Mouse (Mus musculus) hindbrain, embryonic 10.5 days (tissue): ENCODE results near the gene Bcl11a. TPM values are rescaled to one million over a fixed set of nuclear protein-coding genes. Genes with fewer than 3 reads are reported as not detected.
A peak's percentile ranks its signal among the peaks of the same experiment; 100 is the strongest.

Source experiments
- DNase-seq: peaks from one replicate; pipeline ENCODE4 v3.0.0-alpha.2; 2017; ENCODE audit warnings: low spot score
- H3K27ac ChIP-seq: fragments of 300-500 bp; sonication (generic); 2 replicates; pipeline ENCODE4 v1.5.1; 2016; ENCODE audit warnings: mild to moderate bottlenecking, moderate library complexity
- H3K27me3 ChIP-seq: fragments of 300-500 bp; sonication (generic); 2 replicates; pipeline ENCODE4 v1.6.1; 2016; ENCODE audit warnings: mild to moderate bottlenecking; ENCODE audit not compliant: poor library complexity, insufficient read depth, severe bottlenecking
- H3K36me3 ChIP-seq: fragments of 300-500 bp; sonication (generic); 2 replicates; pipeline ENCODE4 v1.6.1; 2016; ENCODE audit warnings: mild to moderate bottlenecking, moderate library complexity
- H3K4me1 ChIP-seq: fragments of 300-500 bp; sonication (generic); replicated peaks from 2 replicates; pipeline ENCODE4 v1.6.1; 2016; ENCODE audit warnings: mild to moderate bottlenecking
- H3K4me3 ChIP-seq: fragments of 300-500 bp; sonication (generic); 2 replicates; pipeline ENCODE4 v1.5.1; 2016; ENCODE audit warnings: mild to moderate bottlenecking, moderate library complexity
- H3K9me3 ChIP-seq: fragments of 300-500 bp; sonication (generic); 2 replicates; pipeline ENCODE4 v1.6.1; 2016; ENCODE audit warnings: mild to moderate bottlenecking, moderate library complexity
- WGBS: fragments of 180-500 bp; shearing (Covaris S2); methylation state at CpG from one replicate; pipeline ENCODE4 v1.1.7; 2016; 5-methylcytosine and 5-hydroxymethylcytosine counted together
- polyA plus RNA-seq: library from polyadenylated mRNA; unstranded; fragments of >200 nt; fragmentation: Nextera tagmentation; extraction: Ambion mirVana; gene quantifications from 2 replicates; pipeline ENCODE4 v1.2.1, GENCODE M21; 2016

Gene Bcl11a
- polyA plus RNA-seq, 1 experiment from 2014 or later = 54.9 TPM

DNA sequence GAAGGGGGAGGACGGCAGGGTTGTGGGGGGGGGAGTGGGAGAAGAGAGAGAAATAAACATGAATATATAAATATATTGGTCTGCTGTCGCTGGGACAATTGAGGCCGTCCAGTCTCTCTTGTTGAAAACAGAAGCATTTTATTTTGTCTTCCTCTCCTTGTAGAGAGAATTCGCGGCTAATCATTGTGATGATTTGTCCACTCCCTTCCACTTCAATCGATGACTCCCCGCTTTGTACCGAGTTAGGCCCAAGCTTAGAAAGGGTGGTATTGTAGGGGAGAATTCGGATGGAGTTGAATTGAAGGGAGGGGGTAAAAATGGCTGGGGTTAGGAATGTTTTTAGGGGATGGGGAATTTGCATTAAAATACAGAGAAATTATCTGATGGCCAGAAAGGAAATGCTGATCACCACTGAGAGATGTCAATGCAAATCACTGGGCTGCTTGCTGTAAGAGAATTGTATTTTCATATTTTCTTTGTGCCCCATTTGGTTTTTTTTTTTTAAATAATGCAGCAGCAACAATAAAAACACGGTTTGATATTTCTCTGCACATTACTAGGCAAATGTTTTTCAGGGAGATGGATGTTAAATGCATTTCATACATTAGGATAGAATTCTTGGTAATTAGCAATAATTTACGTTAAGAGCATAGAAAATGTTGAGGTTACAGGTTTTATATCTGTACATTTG lies 4.7 kb downstream of the Bcl11a start:
- Histone ChIP-seq H3K36me3 (peaks cover 24% of the 10 kb centered on the region), H3K4me1 (peaks cover 41% of the 10 kb centered on the region), H3K27ac (peak overlapping the region; percentile 95), H3K27me3 (peaks cover 44% of the 10 kb centered on the region), H3K9me3 (no peaks in the 10 kb centered on the region), H3K4me3 (peak overlapping the region; percentile 79)
- DNase-seq = no peak
- 14% methylated on average over 11 of the region's 11 CpGs for WGBS

DNA sequence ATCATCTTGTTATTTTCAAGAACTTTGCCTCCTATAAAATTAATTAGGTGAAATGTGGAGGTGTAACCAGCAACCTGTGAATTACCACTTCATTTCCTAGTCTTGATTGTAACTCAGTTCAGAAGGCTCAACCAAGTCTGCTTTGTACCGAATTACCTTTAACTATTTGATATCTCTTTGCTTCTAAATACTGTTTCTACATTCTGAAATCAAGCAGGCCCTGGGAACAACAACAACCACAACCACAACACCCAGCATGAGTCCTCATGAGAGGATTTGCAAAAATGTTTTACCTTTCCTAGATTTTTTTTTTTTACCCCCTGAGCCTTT lies 5.2 kb downstream of the Bcl11a start:
- Histone ChIP-seq H3K27me3 (peaks cover 46% of the 10 kb centered on the region), H3K27ac (no peak overlapping the region), H3K9me3 (no peaks in the 10 kb centered on the region), H3K4me3 (peak overlapping the region; percentile 79; the same call in 1 of the 2 replicates), H3K4me1 (peaks cover 39% of the 10 kb centered on the region), H3K36me3 (peaks cover 29% of the 10 kb centered on the region)
- 46% methylated on average over 1 of the region's 1 CpGs for WGBS
- DNase-seq = no peak

DNA sequence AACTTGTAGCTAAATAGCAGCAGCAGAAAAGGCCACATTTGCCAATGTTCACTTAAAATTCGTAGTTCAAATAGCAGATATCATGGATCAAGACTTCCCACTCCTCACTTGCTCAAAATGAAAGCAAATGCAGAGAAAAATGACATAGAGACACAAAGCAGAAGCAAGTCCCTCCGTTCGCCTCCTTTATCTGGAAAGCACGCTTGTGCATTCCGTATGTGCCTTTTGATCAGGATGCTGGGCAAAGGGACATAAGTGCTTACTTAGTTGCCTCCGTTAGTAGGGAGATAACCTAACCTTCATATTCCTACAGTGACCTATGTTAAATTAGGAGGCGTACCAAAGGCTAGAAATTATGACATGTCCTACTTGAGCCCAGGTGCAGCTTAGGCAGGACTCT lies 5.6 kb downstream of the Bcl11a start:
- Histone ChIP-seq H3K27me3 (peaks cover 46% of the 10 kb centered on the region), H3K36me3 (peaks cover 33% of the 10 kb centered on the region), H3K4me1 (peaks cover 39% of the 10 kb centered on the region), H3K9me3 (no peaks in the 10 kb centered on the region), H3K27ac (no peak overlapping the region), H3K4me3 (peak overlapping the region; percentile 79; the same call in 1 of the 2 replicates)
- 74% methylated on average over 7 of the region's 7 CpGs for WGBS
- no peak for DNase-seq

DNA sequence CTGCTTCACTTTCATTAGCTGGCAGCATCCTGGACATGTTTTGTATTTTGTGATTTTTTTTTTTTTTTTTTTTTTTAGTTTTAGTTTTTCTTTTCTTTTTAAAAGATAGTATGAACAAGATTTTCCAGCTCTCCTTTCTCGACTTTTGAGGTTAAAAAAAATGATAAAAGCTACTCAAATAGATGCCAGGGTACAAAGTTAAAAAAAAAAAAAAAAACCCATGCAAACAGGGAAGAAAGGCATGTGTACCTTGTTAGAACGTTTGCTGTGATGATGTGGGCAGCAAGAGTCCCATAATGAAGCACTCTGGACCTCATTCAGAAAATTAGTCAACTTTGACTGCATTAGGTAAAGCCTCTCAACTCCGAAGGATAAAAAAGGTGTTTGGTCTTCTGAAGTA lies 6.2 kb downstream of the Bcl11a start:
- no peaks in the 10 kb centered on the region for H3K9me3 ChIP-seq
- H3K27me3 ChIP-seq = peaks cover 46% of the 10 kb centered on the region
- no peak overlapping the region for H3K4me3 ChIP-seq
- peaks cover 43% of the 10 kb centered on the region for H3K4me1 ChIP-seq
- no peak for DNase-seq
- peaks cover 39% of the 10 kb centered on the region for H3K36me3 ChIP-seq
- WGBS = 66% methylated on average over 3 of the region's 3 CpGs
- no peak overlapping the region for H3K27ac ChIP-seq

DNA sequence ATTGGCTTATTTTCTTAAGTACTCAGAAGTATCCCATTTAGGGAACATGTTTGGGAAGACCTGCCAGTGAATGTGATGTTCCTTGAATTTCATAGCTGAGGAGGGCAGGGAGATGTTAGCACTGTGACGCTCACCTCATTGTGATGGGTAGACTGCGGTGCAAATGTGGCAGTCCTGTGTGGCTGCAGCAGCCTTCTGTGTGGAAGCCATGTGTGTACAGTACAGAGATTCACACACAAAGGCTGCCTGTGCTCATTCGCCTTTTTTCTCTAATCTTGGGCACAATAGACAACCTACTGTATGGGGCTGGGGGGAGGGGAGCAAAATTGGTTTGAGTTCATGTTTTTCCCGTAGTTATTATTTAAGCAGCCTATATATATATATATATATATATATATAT lies 6.7 kb downstream of the Bcl11a start:
- Histone ChIP-seq H3K4me1 (peaks cover 47% of the 10 kb centered on the region), H3K36me3 (peaks cover 44% of the 10 kb centered on the region), H3K27ac (no peak overlapping the region), H3K9me3 (no peaks in the 10 kb centered on the region), H3K27me3 (peaks cover 46% of the 10 kb centered on the region), H3K4me3 (no peak overlapping the region)
- 88% methylated on average over 4 of the region's 4 CpGs for WGBS
- DNase-seq = no peak

DNA sequence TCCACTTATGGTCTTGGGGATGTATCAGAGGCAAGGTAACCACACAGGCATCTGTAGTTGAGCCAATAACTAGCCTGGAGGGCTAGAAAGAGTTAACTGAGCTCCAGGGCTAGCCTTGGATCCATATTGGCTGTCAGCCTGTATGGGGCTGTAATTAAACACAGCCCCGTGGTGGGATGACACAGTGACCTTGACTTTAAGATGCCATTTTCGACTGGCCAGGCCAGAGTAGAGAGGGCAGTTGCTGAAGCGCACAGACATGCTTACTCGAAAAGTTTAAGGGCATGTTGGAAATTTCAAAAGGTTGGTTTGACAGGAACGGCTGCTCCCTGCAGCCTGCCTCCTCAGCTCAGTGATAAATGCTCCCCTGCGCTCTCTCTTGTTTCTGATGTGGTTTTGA lies 8.1 kb downstream of the Bcl11a start:
- H3K9me3 ChIP-seq = no peaks in the 10 kb centered on the region
- H3K4me1 ChIP-seq = peaks cover 36% of the 10 kb centered on the region
- H3K27ac ChIP-seq = no peak overlapping the region
- H3K4me3 ChIP-seq = no peak overlapping the region
- no peak for DNase-seq
- WGBS = 56% methylated on average over 6 of the region's 6 CpGs
- peaks cover 45% of the 10 kb centered on the region for H3K36me3 ChIP-seq
- peaks cover 49% of the 10 kb centered on the region for H3K27me3 ChIP-seq

DNA sequence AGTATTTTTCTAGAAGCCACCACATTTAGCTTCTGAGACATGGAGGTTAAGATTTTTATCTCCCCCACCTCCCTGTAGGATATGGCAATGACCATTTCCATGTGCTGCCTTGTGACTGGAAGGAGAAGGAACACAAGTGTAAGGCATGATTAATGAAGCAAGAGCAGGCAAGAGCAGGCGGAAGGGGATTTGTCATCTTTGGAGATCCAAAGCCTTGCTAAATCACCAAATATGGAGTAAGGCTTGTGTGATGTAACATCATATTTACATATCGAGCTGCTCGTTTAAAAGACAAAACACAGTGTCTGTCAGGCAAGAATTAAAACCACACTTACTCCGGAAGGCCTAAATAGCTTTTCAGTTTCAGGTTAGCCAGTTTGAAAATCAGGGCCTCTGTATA lies 9.2 kb downstream of the Bcl11a start:
- Histone ChIP-seq H3K36me3 (peaks cover 45% of the 10 kb centered on the region), H3K4me3 (no peak overlapping the region), H3K9me3 (no peaks in the 10 kb centered on the region), H3K27me3 (peaks cover 55% of the 10 kb centered on the region), H3K4me1 (peaks cover 32% of the 10 kb centered on the region), H3K27ac (no peak overlapping the region)
- DNase-seq = no peak
- 87% methylated on average over 4 of the region's 4 CpGs for WGBS

DNA sequence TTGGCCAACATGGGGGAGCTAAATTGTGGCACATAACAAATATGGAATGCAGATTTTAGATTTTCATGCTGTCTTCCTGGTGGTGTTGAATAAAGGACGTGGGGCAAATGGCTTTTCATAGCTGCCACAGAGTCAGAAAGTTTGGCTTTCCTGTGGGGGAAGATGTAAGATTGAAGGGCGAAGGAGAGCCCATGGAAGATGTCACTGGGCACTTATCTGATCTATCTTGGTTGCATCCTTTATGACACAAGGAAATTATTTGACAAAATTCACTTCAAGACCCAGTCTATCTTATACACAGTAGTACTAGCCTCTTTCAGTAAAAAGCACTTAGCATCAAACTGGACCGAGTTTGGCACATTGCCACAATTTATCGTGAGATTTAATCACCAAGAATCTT lies 12.6 kb downstream of the Bcl11a start:
- Histone ChIP-seq H3K9me3 (no peaks in the 10 kb centered on the region), H3K36me3 (peaks cover 49% of the 10 kb centered on the region), H3K4me3 (no peak overlapping the region), H3K4me1 (peaks cover 30% of the 10 kb centered on the region), H3K27me3 (peaks cover 47% of the 10 kb centered on the region), H3K27ac (no peak overlapping the region)
- 86% methylated on average over 4 of the region's 4 CpGs for WGBS
- DNase-seq = no peak

DNA sequence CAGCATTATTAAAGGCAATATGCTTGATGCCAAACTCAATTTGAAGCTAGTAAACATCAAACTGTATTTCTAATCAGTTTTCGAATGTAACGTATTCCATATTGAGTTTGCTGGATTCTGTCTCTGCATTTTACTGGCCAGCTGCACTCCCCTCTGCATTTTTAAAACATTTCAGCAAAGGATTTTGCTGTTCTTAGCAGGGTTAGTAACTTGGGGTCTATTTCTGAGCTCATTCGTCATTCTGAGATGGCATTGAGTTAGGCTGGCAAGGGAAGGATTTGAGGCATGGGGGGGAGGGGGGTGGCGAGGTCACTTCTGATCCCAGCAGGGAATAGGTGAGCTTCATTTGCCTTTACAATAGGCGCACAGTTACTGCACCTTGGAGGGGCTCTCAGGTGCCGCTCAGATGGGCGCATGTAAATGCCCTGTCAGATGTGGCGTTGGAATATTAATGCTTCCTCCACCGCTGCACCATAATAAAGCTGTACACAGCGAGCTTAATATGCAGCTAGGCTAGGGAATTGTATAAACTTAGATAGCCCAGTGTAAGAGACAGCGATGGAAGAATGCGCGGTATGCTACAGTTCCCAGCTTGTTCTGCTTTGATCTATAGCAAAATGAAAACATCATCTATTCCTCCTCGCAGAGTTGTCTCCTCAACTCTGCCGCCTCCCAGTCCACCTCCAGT lies 13.7 kb downstream of the Bcl11a start:
- H3K4me1 ChIP-seq = peaks cover 39% of the 10 kb centered on the region
- H3K27me3 ChIP-seq = peaks cover 37% of the 10 kb centered on the region
- no peaks in the 10 kb centered on the region for H3K9me3 ChIP-seq
- no peak overlapping the region for H3K4me3 ChIP-seq
- DNase-seq = no peak
- WGBS = 22% methylated on average over 15 of the region's 15 CpGs
- H3K36me3 ChIP-seq = peaks cover 38% of the 10 kb centered on the region
- no peak overlapping the region for H3K27ac ChIP-seq

DNA sequence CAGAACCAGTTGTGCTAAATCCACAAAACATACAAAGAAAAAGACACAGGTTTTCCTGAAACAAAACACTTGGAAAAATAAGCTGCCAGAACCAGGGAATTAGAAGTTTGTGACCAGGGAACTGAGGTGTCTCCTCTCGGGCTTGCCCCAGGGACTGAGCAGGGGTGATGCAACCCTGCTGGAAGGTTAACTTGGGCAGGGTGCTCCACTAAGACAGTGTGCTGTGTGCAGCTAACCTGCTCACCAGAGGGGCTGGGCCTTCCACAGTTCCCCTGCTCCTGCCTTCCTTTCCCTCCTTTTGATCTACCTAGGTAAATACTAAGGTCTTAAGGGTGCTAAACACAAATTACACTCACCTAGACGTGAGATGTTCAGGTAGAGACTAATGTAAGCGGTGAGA lies 14.8 kb downstream of the Bcl11a start:
- Histone ChIP-seq H3K27me3 (peaks cover 27% of the 10 kb centered on the region), H3K9me3 (no peaks in the 10 kb centered on the region), H3K4me3 (no peak overlapping the region), H3K36me3 (peaks cover 27% of the 10 kb centered on the region), H3K27ac (no peak overlapping the region), H3K4me1 (peaks cover 49% of the 10 kb centered on the region)
- DNase-seq = no peak
- WGBS = 56% methylated on average over 3 of the region's 3 CpGs

DNA sequence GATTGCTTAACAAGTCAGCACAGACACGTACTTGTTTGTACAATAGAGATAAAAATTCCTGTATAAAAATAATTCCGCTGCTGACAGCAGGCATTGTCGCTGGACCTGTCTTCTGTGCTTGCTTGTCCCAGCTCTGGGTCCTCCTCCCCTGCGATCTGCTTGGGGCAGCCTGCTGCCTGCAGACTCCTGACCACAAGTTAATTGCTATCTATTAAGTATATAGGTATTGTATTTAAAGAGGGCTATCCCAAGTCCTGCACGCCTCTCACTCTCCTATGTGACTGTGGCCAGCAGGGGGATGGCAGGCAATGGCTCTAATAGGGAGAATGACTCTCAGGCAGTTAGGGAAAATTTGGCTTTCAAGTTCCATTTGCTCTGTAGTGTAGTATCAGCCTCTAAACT lies 16.2 kb downstream of the Bcl11a start:
- Histone ChIP-seq H3K4me3 (no peak overlapping the region), H3K9me3 (no peaks in the 10 kb centered on the region), H3K4me1 (peaks cover 51% of the 10 kb centered on the region), H3K27ac (no peak overlapping the region), H3K36me3 (peaks cover 12% of the 10 kb centered on the region; the same call in 1 of the 2 replicates), H3K27me3 (peaks cover 27% of the 10 kb centered on the region)
- WGBS = 64% methylated on average over 5 of the region's 5 CpGs
- DNase-seq = no peak

DNA sequence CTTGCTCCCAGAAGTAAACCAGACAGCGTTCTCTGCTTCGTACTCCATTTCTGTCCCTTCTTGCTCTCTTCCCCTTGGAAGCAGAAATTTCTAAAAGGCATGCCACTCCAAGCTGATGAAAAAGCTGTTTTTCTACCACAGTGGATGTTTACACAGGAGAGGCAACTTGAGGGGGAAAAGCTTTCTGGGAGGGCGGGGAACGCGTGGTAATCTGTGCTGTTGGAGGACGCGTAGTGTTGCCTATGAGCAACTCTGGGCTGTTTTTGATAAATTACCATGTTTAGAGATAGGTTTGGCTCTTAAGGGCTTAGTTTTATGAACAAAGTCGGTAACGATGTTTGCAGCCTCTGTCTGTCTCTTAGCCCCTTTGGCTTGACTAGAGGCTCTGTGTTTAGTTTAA lies 17.4 kb downstream of the Bcl11a start:
- Histone ChIP-seq H3K4me1 (peaks cover 54% of the 10 kb centered on the region), H3K4me3 (no peak overlapping the region)
- no peak for DNase-seq

DNA sequence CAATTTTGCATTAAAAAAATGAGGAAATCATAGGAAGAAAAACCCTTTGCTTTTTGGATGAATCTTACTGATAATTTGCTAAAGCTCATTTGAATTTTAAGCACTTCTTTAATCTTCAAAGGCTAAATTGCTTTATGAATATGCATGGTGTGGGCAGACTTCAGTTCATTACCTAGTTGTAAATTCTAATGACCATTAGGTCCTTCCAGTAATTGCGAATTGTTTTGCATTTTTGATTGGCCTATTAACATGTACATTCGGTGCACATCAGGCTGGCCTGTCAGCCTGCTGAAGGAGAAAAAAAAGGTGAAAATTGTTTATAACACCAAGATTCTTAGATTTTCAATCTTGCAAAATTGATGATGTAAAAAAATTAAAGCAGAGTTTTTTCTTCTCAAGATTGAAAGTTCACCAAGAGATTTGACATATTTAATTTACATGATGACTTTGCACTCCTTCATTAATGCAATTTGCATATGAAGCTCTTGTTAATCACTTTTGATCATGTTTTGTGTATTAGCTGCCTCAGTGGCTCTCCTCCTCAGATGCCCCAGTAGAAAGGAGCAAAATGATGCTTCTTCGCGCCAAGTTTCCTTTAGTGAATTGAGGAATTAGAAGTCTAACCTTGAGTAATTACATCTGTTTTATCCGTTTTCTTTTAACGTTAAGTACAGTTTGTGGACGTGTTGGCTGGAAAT lies 17.9 kb downstream of the Bcl11a start:
- Histone ChIP-seq H3K27ac (no peak overlapping the region), H3K9me3 (no peaks in the 10 kb centered on the region), H3K36me3 (peaks cover 7% of the 10 kb centered on the region; the same call in 1 of the 2 replicates), H3K4me3 (no peak overlapping the region), H3K27me3 (peaks cover 16% of the 10 kb centered on the region; the same call in 1 of the 2 replicates), H3K4me1 (peaks cover 60% of the 10 kb centered on the region)
- DNase-seq = no peak
- 83% methylated on average over 7 of the region's 7 CpGs for WGBS

More for the DNA sequence above, 17.4 kb downstream of the Bcl11a start:
- Histone ChIP-seq H3K27ac (no peak overlapping the region), H3K9me3 (no peaks in the 10 kb centered on the region), H3K27me3 (peaks cover 21% of the 10 kb centered on the region; the same call in 1 of the 2 replicates), H3K36me3 (peaks cover 7% of the 10 kb centered on the region; the same call in 1 of the 2 replicates)
- 68% methylated on average over 9 of the region's 9 CpGs for WGBS
